Mouse (Mus musculus) erythroblast, embryonic 14.5 days (primary cell): ENCODE measurements around the gene Golt1a. TPM values are rescaled to one million over a fixed set of nuclear protein-coding genes. Genes with fewer than 3 reads are reported as not detected.

Experiments used
- H3K27me3 ChIP-seq: 2 replicates; pipeline ENCODE4 v1.6.1; 2012; ENCODE audit warnings: inconsistent platforms; ENCODE audit not compliant: control insufficient read depth
- H3K36me3 ChIP-seq: 2 replicates; pipeline ENCODE4 v1.6.1; 2012; ENCODE audit warnings: mild to moderate bottlenecking, inconsistent platforms; ENCODE audit not compliant: control insufficient read depth
- H3K4me1 ChIP-seq: 2 replicates; pipeline ENCODE4 v1.6.1; 2012; ENCODE audit warnings: inconsistent platforms; ENCODE audit not compliant: control insufficient read depth
- H3K4me3 ChIP-seq: replicated peaks from 2 replicates; pipeline ENCODE3; 2012; ENCODE audit warnings: moderate library complexity, mild to moderate bottlenecking, inconsistent platforms
- H3K9me3 ChIP-seq: 2 replicates; pipeline ENCODE4 v1.6.1; 2012; ENCODE audit warnings: low read length, inconsistent platforms, mixed read lengths; ENCODE audit not compliant: control insufficient read depth
- GATA1 ChIP-seq: IDR thresholded peaks from 2 replicates; pipeline ENCODE4 v1.6.1; 2012; ENCODE audit warnings: low read length, inconsistent platforms, mixed read lengths
- TAL1 ChIP-seq: IDR thresholded peaks from 3 replicates; pipeline ENCODE4 v1.6.1; 2012; ENCODE audit warnings: low read length, inconsistent platforms, mixed read lengths
- polyA plus RNA-seq: library from polyadenylated mRNA; stranded (reverse); fragments of >175 nt; gene quantifications from 2 replicates; pipeline ENCODE4 v1.2.3, GENCODE M21; 2012

Golt1a gene
- polyA plus RNA-seq, result not detected in 2 replicates

- Histone ChIP-seq H3K36me3 (no peaks in the 10 kb centered on the region), H3K27me3 (no peaks in the 10 kb centered on the region; the same call in 1 of the 2 replicates), H3K9me3 (peaks cover 4% of the 10 kb centered on the region; the same call in 1 of the 2 replicates), H3K4me1 (no peaks in the 10 kb centered on the region; the same call in 1 of the 2 replicates), H3K4me3 (peak within 1 kb of the TSS; percentile 10)
- TF ChIP-seq TAL1 (no peak), GATA1 (no peak)
These were observed at the start of gene Golt1a for GRCm38 (mm10) chr1:133309652-133310267. Gene Golt1a, plus strand, starts transcription at chr1:133309800.

DNA sequence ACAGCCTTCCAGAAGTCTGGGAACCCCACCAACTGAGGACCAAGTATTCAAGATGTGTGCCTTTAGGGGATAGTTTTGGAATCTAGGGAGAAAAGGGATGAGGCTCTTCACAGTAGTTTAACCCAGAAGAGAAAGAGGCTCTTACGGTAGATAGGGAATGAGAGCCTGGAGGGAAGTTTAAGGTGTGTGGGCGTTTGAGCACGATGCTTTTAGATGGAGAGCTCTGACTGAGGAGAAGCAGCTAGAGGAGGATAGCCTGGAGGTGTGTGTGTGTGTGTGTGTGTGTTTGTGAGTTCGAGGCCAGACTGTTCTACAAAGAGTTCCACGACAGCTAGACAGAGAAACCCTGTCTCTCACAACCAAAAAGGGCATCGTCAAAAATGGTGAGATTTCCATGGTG, 47.0 kb upstream of the Golt1a start:
- TF ChIP-seq GATA1 (no peak), TAL1 (no peak)
- H3K27me3 ChIP-seq, result peaks cover 15% of the 10 kb centered on the region
- no peaks in the 10 kb centered on the region for H3K9me3 ChIP-seq
- peaks cover 2% of the 10 kb centered on the region; the same call in 1 of the 2 replicates for H3K36me3 ChIP-seq
- H3K4me3 ChIP-seq, result no peak overlapping the region
- H3K4me1 ChIP-seq, result peaks cover 14% of the 10 kb centered on the region

GRCm38 (mm10) chr1:133263134-133263533, 46.5 kb upstream of the Golt1a start:
- Histone ChIP-seq H3K4me1 (peaks cover 19% of the 10 kb centered on the region), H3K4me3 (no peak overlapping the region), H3K36me3 (peaks cover 4% of the 10 kb centered on the region; the same call in 1 of the 2 replicates), H3K27me3 (peaks cover 15% of the 10 kb centered on the region), H3K9me3 (no peaks in the 10 kb centered on the region)
- TF ChIP-seq GATA1, result no peak
- no peak for TF ChIP-seq TAL1

DNA sequence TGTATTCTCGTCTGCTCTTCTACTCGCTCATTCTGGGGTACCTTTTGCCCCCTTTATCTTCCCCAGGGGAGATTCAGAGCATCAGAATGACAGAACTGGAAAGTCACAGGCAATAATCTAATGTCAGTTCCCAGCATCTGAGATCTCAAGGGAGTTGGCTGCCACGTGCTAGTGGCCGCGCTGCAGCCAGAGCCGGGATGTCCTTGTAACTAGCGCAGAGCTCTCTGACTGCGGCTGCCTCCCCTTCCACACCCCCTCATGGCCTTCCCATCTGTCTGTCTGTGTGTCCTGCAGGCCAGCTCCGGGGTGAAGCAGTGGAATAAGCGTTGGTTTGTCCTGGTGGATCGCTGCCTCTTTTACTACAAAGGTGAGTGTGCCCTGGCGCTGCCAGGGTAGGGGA, 45.2 kb upstream of the Golt1a start:
- TF ChIP-seq TAL1 (no peak), GATA1 (no peak)
- peaks cover 4% of the 10 kb centered on the region; the same call in 1 of the 2 replicates for H3K36me3 ChIP-seq
- H3K27me3 ChIP-seq, result peaks cover 15% of the 10 kb centered on the region
- H3K4me1 ChIP-seq, result peaks cover 30% of the 10 kb centered on the region
- no peaks in the 10 kb centered on the region for H3K9me3 ChIP-seq
- no peak overlapping the region for H3K4me3 ChIP-seq

DNA sequence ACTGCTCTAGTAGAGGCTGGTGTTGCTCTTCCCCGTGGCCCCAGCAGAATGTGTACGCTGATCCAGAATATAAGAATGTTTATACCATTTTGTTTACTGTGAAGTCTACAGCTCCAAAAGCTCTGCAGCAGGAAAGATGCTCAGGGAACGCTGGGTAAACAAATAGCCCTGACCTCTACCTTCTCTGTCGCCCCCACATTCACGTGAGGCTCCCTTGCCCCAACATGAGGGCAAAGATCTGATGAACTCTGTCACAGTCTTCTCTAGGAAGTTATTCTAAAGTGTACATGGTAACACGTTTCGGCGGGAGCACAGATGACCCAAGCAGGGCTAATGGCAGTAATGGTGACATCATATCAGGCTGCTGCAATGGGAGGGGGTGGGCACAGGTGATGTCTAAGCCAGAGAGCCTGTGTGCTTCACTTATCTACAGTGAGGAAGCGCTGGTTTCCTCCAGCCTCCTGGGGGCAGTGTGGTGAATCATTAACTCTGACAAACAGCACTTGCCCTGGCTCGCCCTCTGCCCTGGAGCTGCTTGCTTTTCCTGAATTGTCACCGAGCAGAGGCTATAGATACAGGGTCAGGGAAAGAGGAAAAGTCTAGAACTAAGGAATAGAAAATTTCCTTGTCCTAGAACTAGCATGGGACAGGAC, 44.4 kb upstream of the Golt1a start:
- Histone ChIP-seq H3K36me3 (peaks cover 4% of the 10 kb centered on the region; the same call in 1 of the 2 replicates), H3K27me3 (peaks cover 13% of the 10 kb centered on the region), H3K4me1 (peaks cover 31% of the 10 kb centered on the region), H3K9me3 (no peaks in the 10 kb centered on the region), H3K4me3 (no peak overlapping the region)
- TF ChIP-seq TAL1, result no peak
- no peak for TF ChIP-seq GATA1

GRCm38 (mm10) chr1:133267094-133267493, 42.5 kb upstream of the Golt1a start:
- peaks cover 31% of the 10 kb centered on the region for H3K4me1 ChIP-seq
- no peak for TF ChIP-seq TAL1
- no peak for TF ChIP-seq GATA1
- peaks cover 10% of the 10 kb centered on the region for H3K27me3 ChIP-seq

DNA sequence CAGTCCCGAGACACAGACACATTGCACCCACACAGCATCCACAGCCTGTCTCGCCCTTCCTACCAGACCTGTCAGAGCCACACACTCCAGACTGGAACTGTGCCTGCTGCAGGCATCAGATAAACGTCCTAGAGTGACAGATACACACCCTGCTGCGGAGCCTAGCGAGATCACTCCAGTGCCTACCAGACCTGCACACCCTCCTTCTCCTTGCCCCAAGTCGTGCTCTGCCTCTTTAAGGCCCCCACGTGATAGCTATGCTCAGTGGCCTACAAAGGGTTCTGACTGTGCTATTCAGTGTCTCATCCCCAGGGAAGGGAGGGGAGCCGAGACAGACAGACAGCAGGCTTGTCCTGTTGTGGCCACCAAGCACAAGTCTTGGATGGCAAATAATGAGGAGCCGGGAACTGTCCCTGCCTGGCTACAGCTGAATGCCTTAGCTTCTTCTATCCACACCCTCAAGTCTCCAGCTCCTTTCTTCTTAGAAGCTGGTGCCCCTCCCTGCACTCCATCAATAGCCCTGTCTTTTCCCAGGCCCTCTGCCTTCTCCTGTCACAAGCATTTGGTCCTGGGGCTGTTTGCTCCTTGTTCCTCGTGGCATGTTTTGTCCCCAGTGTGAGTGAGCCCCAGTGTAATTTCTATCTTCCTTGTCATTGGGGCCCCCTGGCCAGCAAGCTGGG, 41.6 kb upstream of the Golt1a start:
- Histone ChIP-seq H3K4me1 (peaks cover 31% of the 10 kb centered on the region), H3K27me3 (peaks cover 7% of the 10 kb centered on the region), H3K9me3 (no peaks in the 10 kb centered on the region), H3K4me3 (no peak overlapping the region), H3K36me3 (peaks cover 4% of the 10 kb centered on the region; the same call in 1 of the 2 replicates)
- TF ChIP-seq GATA1 (peak; percentile 52), TAL1 (peak; percentile 36; the same call in 1 of the 3 replicates)

More at GRCm38 (mm10) chr1:133267094-133267493, 42.5 kb upstream of the Golt1a start:
- peaks cover 4% of the 10 kb centered on the region; the same call in 1 of the 2 replicates for H3K36me3 ChIP-seq
- no peaks in the 10 kb centered on the region for H3K9me3 ChIP-seq
- H3K4me3 ChIP-seq, result no peak overlapping the region

DNA sequence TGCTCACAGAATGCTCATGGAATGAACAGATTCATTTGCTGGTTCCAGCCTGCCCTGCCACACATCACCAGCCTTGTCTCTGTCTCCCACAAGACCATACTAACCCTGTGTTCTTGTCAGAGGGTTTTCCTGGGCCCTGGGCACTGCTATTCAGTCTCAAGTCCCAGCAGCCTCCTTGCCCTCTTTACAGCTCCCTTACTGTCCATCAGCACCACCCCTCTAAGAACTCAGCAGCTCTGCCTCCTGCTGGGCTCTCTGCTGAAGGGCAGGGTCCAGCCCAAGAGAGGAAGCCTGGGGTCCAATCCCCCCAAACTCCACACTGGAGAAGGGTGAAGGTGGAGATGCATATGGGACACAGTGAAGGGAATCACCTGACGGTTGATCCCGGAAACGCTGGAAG, 41.1 kb upstream of the Golt1a start:
- Histone ChIP-seq H3K27me3 (peaks cover 5% of the 10 kb centered on the region), H3K9me3 (no peaks in the 10 kb centered on the region), H3K4me1 (peaks cover 31% of the 10 kb centered on the region), H3K36me3 (peaks cover 2% of the 10 kb centered on the region; the same call in 1 of the 2 replicates), H3K4me3 (no peak overlapping the region)
- no peak for TF ChIP-seq TAL1
- no peak for TF ChIP-seq GATA1

DNA sequence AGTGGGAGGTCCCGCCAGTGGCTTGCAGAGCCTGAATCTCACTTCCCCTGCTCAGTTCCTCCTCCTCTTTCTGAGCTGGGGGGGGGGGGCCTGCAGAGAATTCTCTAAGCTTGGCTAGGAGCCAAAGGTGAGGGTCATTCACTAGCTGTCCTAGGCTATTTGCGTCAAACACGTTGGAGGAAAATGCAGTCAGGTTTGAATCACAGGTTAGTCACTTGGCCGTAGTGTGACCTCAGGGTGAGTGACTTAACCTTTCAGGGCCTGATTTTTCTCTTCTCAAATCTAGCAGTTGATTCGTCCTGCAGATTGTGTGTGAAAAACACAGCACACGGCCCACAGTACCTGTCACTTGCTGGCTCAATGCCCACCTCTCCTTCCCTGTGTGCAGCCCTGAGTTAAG, 39.3 kb upstream of the Golt1a start:
- TF ChIP-seq GATA1, result no peak
- no peak for TF ChIP-seq TAL1
- no peaks in the 10 kb centered on the region for H3K27me3 ChIP-seq
- H3K4me1 ChIP-seq, result peaks cover 31% of the 10 kb centered on the region

More for the DNA sequence above, 39.3 kb upstream of the Golt1a start:
- Histone ChIP-seq H3K36me3 (peaks cover 5% of the 10 kb centered on the region; the same call in 1 of the 2 replicates), H3K4me3 (no peak overlapping the region), H3K9me3 (no peaks in the 10 kb centered on the region)
